Mouse (Mus musculus) midbrain, embryonic 15.5 days (tissue): ENCODE data around the gene Polr2f. TPM values are rescaled to one million over a fixed set of nuclear protein-coding genes. Genes with fewer than 3 reads are reported as not detected.

Source experiments
- ATAC-seq: fragments of 200-750 bp; cut with Nextera tagmentation; replicated peaks from 2 replicates; pipeline ENCODE4 v1.8.0; 2017; ENCODE audit warnings: moderate TSS enrichment
- H3K27ac ChIP-seq: fragments of 300-500 bp; sonication (generic); 2 replicates; pipeline ENCODE4 v1.5.1; 2015; ENCODE audit warnings: mild to moderate bottlenecking, inconsistent platforms
- H3K27me3 ChIP-seq: fragments of 300-500 bp; sonication (generic); replicated peaks from 2 replicates; pipeline ENCODE4 v1.6.1; 2015; ENCODE audit warnings: inconsistent platforms
- H3K36me3 ChIP-seq: fragments of 300-500 bp; sonication (generic); replicated peaks from 2 replicates; pipeline ENCODE4 v1.6.1; 2015; ENCODE audit warnings: inconsistent platforms
- H3K4me1 ChIP-seq: fragments of 300-500 bp; sonication (generic); 2 replicates; pipeline ENCODE4 v1.6.1; 2015; ENCODE audit warnings: inconsistent platforms
- H3K4me2 ChIP-seq: fragments of 300-500 bp; sonication (generic); 2 replicates; pipeline ENCODE4 v1.6.1; 2015; ENCODE audit warnings: inconsistent platforms, mild to moderate bottlenecking, moderate library complexity
- H3K4me3 ChIP-seq: fragments of 300-500 bp; sonication (generic); 2 replicates; pipeline ENCODE4 v1.5.1; 2015; ENCODE audit warnings: mild to moderate bottlenecking, inconsistent platforms
- H3K9ac ChIP-seq: fragments of 300-500 bp; sonication (generic); 2 replicates; pipeline ENCODE4 v1.6.1; 2015; ENCODE audit warnings: mild to moderate bottlenecking, inconsistent platforms
- H3K9me3 ChIP-seq: fragments of 300-500 bp; sonication (generic); 2 replicates; pipeline ENCODE4 v1.6.1; 2016; ENCODE audit warnings: inconsistent platforms
- WGBS: fragments of 180-500 bp; shearing (Covaris S2); methylation state at CpG from one replicate; pipeline ENCODE4 v1.1.7; 2015; ENCODE audit warnings: mixed read lengths; 5-methylcytosine and 5-hydroxymethylcytosine counted together
- polyA plus RNA-seq: library from polyadenylated mRNA; unstranded; fragments of >200 nt; fragmentation: Nextera tagmentation; extraction: Ambion mirVana; gene quantifications from 2 replicates; pipeline ENCODE4 v1.2.1, GENCODE M21; 2015

The Polr2f gene
- polyA plus RNA-seq, 1 experiment from 2014 or later, result 243 TPM

DNA sequence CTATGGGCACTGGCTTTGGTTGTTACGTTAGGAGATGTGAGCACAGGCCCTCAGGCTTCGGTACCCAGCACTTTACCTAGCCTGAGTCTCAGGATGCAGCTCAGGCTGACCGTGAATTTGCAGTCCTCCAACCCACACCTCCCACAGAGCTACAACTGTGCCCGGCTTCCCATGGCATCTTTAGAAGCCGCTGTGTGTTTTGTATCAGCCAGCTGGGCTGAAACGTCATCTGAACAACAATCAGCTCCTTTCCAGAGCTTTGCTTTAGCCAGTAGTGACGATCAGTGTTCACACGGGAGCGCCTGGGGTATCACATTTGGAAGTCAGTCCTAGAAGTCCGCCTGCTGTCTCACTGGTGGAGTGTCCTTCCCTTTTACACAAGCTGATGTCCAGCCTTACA lies 37.5 kb upstream of the Polr2f start:
- H3K4me3 ChIP-seq, result no peak overlapping the region
- H3K36me3 ChIP-seq, result no peaks in the 10 kb centered on the region
- H3K4me1 ChIP-seq, result peaks cover 4% of the 10 kb centered on the region; the same call in 1 of the 2 replicates
- H3K27ac ChIP-seq, result no peak overlapping the region
- H3K4me2 ChIP-seq, result no peak overlapping the region
- H3K9me3 ChIP-seq, result no peaks in the 10 kb centered on the region
- no peak overlapping the region for H3K9ac ChIP-seq
- H3K27me3 ChIP-seq, result no peaks in the 10 kb centered on the region
- 64% methylated on average over 10 of the region's 10 CpGs for WGBS
- no peak for ATAC-seq

DNA sequence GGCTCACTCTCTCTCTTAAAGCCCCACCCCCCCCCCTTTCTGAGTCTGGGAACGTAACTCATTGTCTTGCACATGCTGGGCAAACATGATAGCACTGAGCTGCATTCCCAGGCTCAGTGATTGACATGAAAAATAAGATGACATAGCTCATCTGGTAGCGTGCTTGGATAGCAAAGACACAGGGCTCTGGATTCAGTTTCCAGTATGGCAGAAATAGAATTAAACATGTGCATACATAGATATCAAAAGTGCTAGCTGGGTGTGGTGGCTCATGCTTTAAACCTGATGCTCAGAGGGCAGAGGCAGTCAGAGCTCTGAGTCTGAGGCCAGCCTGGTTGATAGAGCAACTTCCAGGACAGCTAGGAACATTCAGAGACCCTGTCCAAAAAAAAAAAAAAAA lies 35.0 kb upstream of the Polr2f start:
- Histone ChIP-seq H3K27ac (no peak overlapping the region), H3K9ac (no peak overlapping the region), H3K27me3 (no peaks in the 10 kb centered on the region), H3K4me3 (no peak overlapping the region), H3K4me2 (no peak overlapping the region), H3K9me3 (no peaks in the 10 kb centered on the region), H3K4me1 (peaks cover 24% of the 10 kb centered on the region), H3K36me3 (no peaks in the 10 kb centered on the region)
- 54% methylated on average over 2 of the region's 2 CpGs for WGBS
- ATAC-seq, result no peak

DNA sequence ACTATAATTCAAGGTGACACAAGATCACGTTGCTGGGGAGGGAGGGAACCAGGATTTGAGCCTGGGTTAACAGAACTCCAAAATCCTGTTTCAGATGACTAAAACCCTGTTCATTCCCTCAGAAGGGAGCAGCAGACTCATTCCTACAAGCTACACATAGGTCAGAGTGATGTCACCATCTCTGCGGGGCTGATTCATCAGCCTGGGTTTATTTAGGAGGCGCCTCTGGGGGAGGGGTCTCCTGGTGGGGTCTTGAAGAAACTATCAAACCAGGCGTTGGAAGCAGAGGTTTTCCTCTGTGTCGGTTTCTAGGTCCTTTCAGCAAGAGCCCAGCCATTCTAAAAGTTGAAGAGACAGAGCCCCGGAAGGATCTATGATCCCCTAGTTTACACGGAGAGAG lies 32.8 kb upstream of the Polr2f start:
- peaks cover 33% of the 10 kb centered on the region for H3K4me1 ChIP-seq
- no peak for ATAC-seq
- no peaks in the 10 kb centered on the region for H3K27me3 ChIP-seq
- H3K36me3 ChIP-seq, result no peaks in the 10 kb centered on the region
- peak overlapping the region; percentile 96 for H3K4me3 ChIP-seq
- WGBS, result 27% methylated on average over 7 of the region's 7 CpGs
- no peaks in the 10 kb centered on the region for H3K9me3 ChIP-seq
- H3K27ac ChIP-seq, result no peak overlapping the region
- H3K4me2 ChIP-seq, result peak overlapping the region; percentile 92
- no peak overlapping the region for H3K9ac ChIP-seq

DNA sequence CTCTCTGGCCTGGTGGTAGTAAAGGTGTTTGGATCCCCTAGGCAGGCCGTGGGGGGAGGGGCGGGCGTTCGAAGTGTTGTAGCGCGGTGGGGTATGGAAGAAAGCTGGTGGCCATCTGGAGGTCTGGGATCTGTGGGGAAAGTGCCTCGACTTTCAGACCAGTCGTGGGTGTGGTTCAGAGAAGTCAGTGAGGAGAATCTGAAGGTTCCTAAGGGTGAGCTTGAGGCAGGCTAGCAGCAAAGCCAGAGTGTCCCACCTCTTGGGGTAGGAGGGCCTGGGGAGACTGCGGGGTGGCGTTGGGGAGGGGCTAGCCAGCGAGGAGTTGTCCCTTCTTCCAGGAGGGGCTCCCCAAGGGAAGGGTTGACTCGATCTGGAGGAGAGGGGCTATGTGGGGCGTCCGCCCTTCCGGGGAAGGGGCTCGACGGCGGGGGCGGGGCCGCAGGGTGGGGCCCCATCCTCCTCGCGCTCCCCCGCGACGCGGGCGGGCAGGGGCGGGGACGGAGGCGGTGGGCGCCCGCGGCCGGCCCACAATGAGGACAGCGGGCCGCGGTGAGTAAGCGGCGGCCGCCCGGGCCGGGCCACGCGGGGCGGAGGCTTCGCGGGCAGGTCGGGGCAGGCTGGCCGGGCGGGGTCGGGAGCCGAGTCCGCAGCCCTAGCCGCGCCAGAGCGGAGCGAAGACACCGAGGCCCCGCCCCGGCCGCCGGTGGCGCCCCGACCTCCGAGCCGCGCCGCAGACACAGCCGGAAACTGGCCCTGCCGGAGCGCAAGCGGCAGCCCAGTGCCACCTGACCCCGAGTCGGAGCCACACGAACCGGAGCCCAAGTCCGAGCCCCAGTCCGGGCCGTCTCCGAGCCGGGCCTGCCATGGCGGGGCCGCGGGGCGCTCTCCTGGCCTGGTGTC lies 32.1 kb upstream of the Polr2f start, which contains the start of gene Micall1:
TSS of gene Micall1 (plus strand) at position 478 of the 900 bp plus-strand sequence.
- H3K4me2 ChIP-seq, result peak within 1 kb of the TSS; percentile 92
- under 1% methylated on average over 83 of the region's 85 CpGs for WGBS
- peak; percentile 82 for ATAC-seq

DNA sequence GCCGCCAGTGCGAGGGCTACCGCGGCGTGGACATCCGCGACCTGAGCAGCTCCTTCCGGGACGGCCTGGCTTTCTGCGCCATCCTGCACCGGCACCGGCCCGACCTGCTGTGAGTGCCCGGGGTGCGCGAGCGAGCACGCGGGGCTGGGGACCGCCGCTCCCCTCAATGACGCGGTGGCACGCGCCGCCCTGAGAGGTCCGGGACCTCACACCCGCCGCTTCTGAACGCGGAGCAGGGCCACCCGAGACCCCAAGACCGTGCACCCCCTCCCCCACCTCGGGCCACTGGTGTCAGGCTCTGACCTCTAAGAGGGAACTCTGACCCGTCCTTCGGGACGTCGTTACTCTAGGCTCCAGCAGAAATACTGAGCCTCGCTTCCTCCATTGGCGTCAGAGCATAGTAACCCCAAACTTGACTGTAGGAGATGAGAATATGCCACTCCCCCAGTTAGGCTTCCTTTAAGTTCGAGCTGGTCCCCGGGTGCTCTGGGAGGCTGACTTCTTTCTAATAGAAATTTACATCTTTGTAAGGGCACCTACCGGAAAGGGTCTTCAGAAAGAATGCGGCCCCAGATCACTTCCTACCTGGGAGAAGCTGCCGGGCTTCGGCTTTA lies 31.4 kb upstream of the Polr2f start:
- ATAC-seq, result no peak; the same call in 1 of the 2 replicates
- peak overlapping the region; percentile 92 for H3K4me2 ChIP-seq
- peaks cover 33% of the 10 kb centered on the region for H3K4me1 ChIP-seq
- peak overlapping the region; percentile 95 for H3K9ac ChIP-seq
- H3K27ac ChIP-seq, result peak overlapping the region; percentile 74
- peak overlapping the region; percentile 96 for H3K4me3 ChIP-seq
- WGBS, result under 1% methylated on average over 45 of the region's 46 CpGs
- H3K9me3 ChIP-seq, result no peaks in the 10 kb centered on the region
- no peaks in the 10 kb centered on the region for H3K27me3 ChIP-seq
- no peaks in the 10 kb centered on the region for H3K36me3 ChIP-seq

More for the DNA sequence above, 32.1 kb upstream of the Polr2f start, which contains the start of gene Micall1:
- peak within 1 kb of the TSS; percentile 96 for H3K4me3 ChIP-seq
- H3K9ac ChIP-seq, result peak within 1 kb of the TSS; percentile 95
- no peaks in the 10 kb centered on the region for H3K27me3 ChIP-seq
- no peaks in the 10 kb centered on the region for H3K36me3 ChIP-seq
- H3K27ac ChIP-seq, result peak within 1 kb of the TSS; percentile 74
- H3K4me1 ChIP-seq, result peaks cover 33% of the 10 kb centered on the region
- H3K9me3 ChIP-seq, result no peaks in the 10 kb centered on the region

DNA sequence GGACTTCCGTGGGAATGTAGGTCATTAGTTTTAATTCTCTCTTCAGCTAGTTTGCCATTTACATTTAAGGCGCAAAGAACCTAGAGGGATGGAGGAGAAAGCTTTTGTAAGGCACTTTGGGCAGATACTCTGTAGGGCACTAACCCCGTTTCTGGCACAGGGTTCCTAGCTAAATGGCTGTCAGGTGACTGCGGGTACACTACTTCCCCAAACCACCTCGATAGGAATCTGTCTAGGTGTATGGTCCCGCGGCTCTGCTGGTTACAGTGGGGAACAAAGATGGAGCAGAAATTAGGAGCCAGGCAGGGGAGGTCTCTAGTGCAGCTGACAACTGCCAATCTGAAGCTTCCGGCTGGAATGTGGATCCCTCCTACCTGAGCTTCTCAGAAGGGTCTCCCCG lies 30.8 kb upstream of the Polr2f start:
- ATAC-seq, result no peak
- Histone ChIP-seq H3K27ac (peak overlapping the region; percentile 74; the same call in 1 of the 2 replicates), H3K4me2 (peak overlapping the region; percentile 92), H3K27me3 (no peaks in the 10 kb centered on the region), H3K36me3 (peaks cover 3% of the 10 kb centered on the region; the same call in 1 of the 2 replicates), H3K4me1 (peaks cover 33% of the 10 kb centered on the region), H3K9ac (peak overlapping the region; percentile 95), H3K9me3 (no peaks in the 10 kb centered on the region), H3K4me3 (peak overlapping the region; percentile 96)
- WGBS, result 18% methylated on average over 9 of the region's 9 CpGs

DNA sequence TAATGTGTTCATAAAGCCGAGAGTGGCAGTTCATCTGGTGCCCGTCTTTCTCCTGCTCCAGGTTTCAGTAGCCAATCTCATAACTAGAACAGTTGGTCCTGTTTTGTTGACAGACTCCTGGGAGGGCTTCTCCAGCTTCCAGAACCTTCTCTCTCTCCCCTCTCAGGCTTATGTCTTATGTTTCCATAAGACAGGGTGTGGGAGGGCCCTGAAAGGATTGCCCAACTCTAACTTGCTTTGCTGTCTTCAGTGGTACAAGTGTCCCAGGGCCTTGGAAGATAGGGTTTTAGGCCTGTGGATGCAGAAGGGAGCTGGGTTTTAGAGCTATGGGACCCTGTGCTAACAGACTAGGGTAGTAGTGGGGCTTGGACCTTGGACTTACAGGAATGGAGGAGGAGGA lies 30.3 kb upstream of the Polr2f start:
- H3K27ac ChIP-seq, result no peak overlapping the region
- peaks cover 8% of the 10 kb centered on the region; the same call in 1 of the 2 replicates for H3K36me3 ChIP-seq
- H3K9ac ChIP-seq, result peak overlapping the region; percentile 95
- H3K4me1 ChIP-seq, result peaks cover 33% of the 10 kb centered on the region
- peak overlapping the region; percentile 92 for H3K4me2 ChIP-seq
- WGBS, result 62% methylated on average over 2 of the region's 2 CpGs
- peak overlapping the region; percentile 96 for H3K4me3 ChIP-seq
- H3K27me3 ChIP-seq, result no peaks in the 10 kb centered on the region
- H3K9me3 ChIP-seq, result no peaks in the 10 kb centered on the region
- ATAC-seq, result no peak

DNA sequence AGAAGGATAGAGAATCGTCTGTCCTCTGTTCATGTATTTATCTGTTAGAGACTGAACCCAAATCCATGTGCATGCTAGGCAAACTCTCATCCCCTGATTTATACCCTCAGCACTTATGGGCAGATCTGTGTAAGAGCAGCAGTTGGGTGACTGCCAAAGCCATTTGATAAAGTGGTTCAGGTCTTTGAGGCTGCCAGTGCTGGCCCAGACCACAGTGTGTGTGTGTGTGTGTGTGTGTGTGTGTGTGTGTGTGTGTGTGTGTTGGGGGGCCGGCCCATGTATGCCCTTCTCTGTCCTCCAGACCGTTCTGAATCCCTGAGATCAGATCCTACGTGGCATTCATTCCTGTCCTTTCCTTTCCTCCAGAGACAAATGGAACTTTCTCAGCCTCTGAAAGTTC lies 29.0 kb upstream of the Polr2f start:
- WGBS, result 71% methylated on average over 4 of the region's 4 CpGs
- H3K27ac ChIP-seq, result no peak overlapping the region
- H3K4me3 ChIP-seq, result no peak overlapping the region
- H3K9ac ChIP-seq, result no peak overlapping the region
- H3K27me3 ChIP-seq, result no peaks in the 10 kb centered on the region
- H3K4me2 ChIP-seq, result no peak overlapping the region
- H3K4me1 ChIP-seq, result peaks cover 33% of the 10 kb centered on the region
- no peak for ATAC-seq
- no peaks in the 10 kb centered on the region for H3K9me3 ChIP-seq
- peaks cover 10% of the 10 kb centered on the region; the same call in 1 of the 2 replicates for H3K36me3 ChIP-seq

DNA sequence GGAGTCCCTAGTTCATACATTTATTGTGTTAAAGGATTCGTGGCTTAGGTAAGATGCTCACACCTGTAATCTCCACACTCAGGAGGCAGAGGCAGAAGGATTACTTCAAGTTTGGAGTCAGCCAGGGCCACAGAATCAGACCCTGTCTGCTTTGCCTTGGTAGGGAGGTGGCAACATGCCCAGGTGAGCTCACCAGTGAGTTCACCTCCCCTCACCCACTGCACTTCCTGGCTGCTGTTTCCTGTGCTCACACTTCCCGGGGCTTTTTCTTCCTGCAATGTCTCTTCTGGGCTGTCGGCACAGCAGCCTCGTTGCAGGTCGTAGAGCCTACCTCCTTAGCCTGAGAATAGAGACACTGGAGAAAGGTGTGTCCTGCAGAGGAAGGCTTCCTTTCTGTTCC lies 25.5 kb upstream of the Polr2f start:
- ATAC-seq, result no peak
- 58% methylated on average over 5 of the region's 5 CpGs for WGBS
- no peak overlapping the region for H3K4me2 ChIP-seq
- no peak overlapping the region for H3K9ac ChIP-seq
- no peaks in the 10 kb centered on the region for H3K27me3 ChIP-seq
- H3K9me3 ChIP-seq, result no peaks in the 10 kb centered on the region
- peaks cover 14% of the 10 kb centered on the region for H3K4me1 ChIP-seq
- no peak overlapping the region for H3K27ac ChIP-seq
- H3K36me3 ChIP-seq, result peaks cover 10% of the 10 kb centered on the region; the same call in 1 of the 2 replicates
- H3K4me3 ChIP-seq, result no peak overlapping the region

DNA sequence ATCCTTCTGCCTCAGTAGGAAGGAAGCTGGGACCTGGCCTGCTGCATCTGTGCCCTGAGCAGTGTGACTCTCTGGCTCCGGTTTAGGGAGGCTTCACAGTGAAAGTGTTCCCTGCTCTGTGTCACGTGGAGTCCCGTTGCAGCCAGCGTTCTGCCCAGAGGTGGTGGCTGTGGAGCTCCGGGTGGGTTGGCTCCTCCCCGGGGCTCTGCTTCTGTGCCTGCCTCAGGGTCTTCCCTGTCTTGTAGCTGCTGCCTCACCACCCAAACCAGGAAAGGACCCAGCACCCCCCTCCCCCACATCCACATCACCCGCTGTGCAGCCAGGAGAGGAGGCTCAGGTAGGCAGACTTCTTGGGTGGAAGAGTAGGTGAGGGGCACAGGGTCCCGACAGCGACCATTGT lies 21.3 kb upstream of the Polr2f start:
- ATAC-seq, result no peak
- Histone ChIP-seq H3K4me2 (no peak overlapping the region), H3K36me3 (peaks cover 24% of the 10 kb centered on the region; the same call in 1 of the 2 replicates), H3K9me3 (no peaks in the 10 kb centered on the region), H3K27ac (no peak overlapping the region), H3K27me3 (no peaks in the 10 kb centered on the region), H3K4me1 (no peaks in the 10 kb centered on the region), H3K4me3 (no peak overlapping the region), H3K9ac (no peak overlapping the region)
- 86% methylated on average over 9 of the region's 9 CpGs for WGBS

DNA sequence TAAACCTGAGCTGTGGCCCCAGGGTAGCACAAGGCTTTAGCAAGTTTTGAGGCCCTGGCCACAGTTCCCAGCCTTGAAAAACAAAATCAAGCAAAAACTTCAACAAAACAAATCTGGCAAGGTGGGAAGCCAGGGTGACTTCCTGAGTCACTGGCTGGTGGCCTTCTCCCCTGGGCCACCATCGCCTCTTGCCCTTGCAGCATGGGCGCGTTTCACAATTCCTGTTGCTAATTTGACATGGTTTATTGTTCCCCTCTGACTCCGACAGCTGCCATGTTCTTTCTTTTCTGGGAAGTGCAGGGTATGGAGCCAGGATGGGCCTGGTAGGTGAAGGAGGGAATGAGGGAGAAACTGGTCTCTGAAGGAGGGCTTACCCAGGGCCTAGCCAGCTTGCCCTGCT lies 18.7 kb upstream of the Polr2f start:
- H3K27ac ChIP-seq, result no peak overlapping the region
- no peak overlapping the region for H3K9ac ChIP-seq
- H3K27me3 ChIP-seq, result no peaks in the 10 kb centered on the region
- H3K4me2 ChIP-seq, result no peak overlapping the region
- H3K4me3 ChIP-seq, result no peak overlapping the region
- H3K9me3 ChIP-seq, result no peaks in the 10 kb centered on the region
- WGBS, result 73% methylated on average over 4 of the region's 4 CpGs
- peaks cover 32% of the 10 kb centered on the region for H3K36me3 ChIP-seq
- H3K4me1 ChIP-seq, result no peaks in the 10 kb centered on the region
- no peak for ATAC-seq

DNA sequence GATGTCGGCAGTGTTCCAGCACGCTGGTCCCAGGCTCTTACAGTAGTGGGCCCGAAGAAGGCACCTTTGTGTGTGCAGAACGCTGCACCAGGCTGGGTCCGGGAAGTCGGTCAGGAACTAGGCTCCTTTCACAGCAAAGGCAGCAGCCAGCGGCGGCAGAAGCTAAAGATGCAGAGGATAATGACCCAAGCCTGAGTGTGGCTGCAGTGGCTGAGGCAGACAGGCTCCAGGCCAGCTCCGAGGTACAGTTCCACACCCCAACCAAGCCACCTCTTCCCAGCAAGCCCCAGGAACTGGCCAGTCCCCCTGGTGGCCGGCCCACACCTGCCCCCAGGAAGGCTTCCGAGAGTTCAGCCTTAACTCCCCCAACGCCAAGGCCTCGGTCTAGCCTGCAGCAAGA lies 18.3 kb upstream of the Polr2f start:
- no peak for ATAC-seq
- H3K36me3 ChIP-seq, result peaks cover 36% of the 10 kb centered on the region

More for the DNA sequence above, 18.3 kb upstream of the Polr2f start:
- Histone ChIP-seq H3K27ac (no peak overlapping the region), H3K4me2 (no peak overlapping the region), H3K4me1 (no peaks in the 10 kb centered on the region), H3K9me3 (no peaks in the 10 kb centered on the region), H3K27me3 (no peaks in the 10 kb centered on the region), H3K9ac (no peak overlapping the region), H3K4me3 (no peak overlapping the region)
- WGBS, result 84% methylated on average over 13 of the region's 13 CpGs
